Mouse (Mus musculus) liver, embryonic 15.5 days (tissue): ENCODE data around the gene Fubp1. TPM values are rescaled to one million over a fixed set of nuclear protein-coding genes. Genes with fewer than 3 reads are reported as not detected.

Source experiments
- ATAC-seq: fragments of 200-750 bp; cut with Nextera tagmentation; 2 replicates; pipeline ENCODE4 v1.8.0; 2017; ENCODE audit warnings: moderate number of reproducible peaks, mild to moderate bottlenecking, moderate library complexity; ENCODE audit not compliant: insufficient read depth
- H3K27ac ChIP-seq: fragments of 300-500 bp; sonication (generic); replicated peaks from 2 replicates; pipeline ENCODE4 v1.5.1; 2015; ENCODE audit warnings: mild to moderate bottlenecking, inconsistent platforms
- H3K27me3 ChIP-seq: fragments of 300-500 bp; sonication (generic); 2 replicates; pipeline ENCODE4 v1.6.1; 2015; ENCODE audit warnings: mild to moderate bottlenecking, inconsistent platforms
- H3K36me3 ChIP-seq: fragments of 300-500 bp; sonication (generic); replicated peaks from 2 replicates; pipeline ENCODE4 v1.6.1; 2015; ENCODE audit warnings: moderate library complexity, mild to moderate bottlenecking, inconsistent platforms
- H3K4me1 ChIP-seq: fragments of 300-500 bp; sonication (generic); replicated peaks from 2 replicates; pipeline ENCODE4 v1.6.1; 2015; ENCODE audit warnings: inconsistent platforms
- H3K4me2 ChIP-seq: fragments of 300-500 bp; sonication (generic); 2 replicates; pipeline ENCODE4 v1.6.1; 2015; ENCODE audit warnings: moderate library complexity, mild to moderate bottlenecking, inconsistent platforms
- H3K4me3 ChIP-seq: fragments of 300-500 bp; sonication (generic); replicated peaks from 2 replicates; pipeline ENCODE4 v1.5.1; 2015; ENCODE audit warnings: mild to moderate bottlenecking, inconsistent platforms
- H3K9ac ChIP-seq: fragments of 300-500 bp; sonication (generic); 2 replicates; pipeline ENCODE4 v1.6.1; 2015; ENCODE audit warnings: moderate library complexity, mild to moderate bottlenecking, inconsistent platforms
- H3K9me3 ChIP-seq: fragments of 300-500 bp; sonication (generic); replicated peaks from 2 replicates; pipeline ENCODE4 v1.6.1; 2016; ENCODE audit warnings: inconsistent platforms
- WGBS: fragments of 180-500 bp; shearing (Covaris S2); methylation state at CpG from one replicate; pipeline ENCODE4 v1.1.7; 2015; ENCODE audit warnings: mixed read lengths; ENCODE audit not compliant: insufficient replicate concordance; 5-methylcytosine and 5-hydroxymethylcytosine counted together
- polyA plus RNA-seq: library from polyadenylated mRNA; unstranded; fragments of >200 nt; fragmentation: Nextera tagmentation; extraction: Ambion mirVana; gene quantifications from 2 replicates; pipeline ENCODE4 v1.2.1, GENCODE M21; 2015

Gene Fubp1
- polyA plus RNA-seq, 1 experiment from 2014 or later: 57.1 TPM

GRCm38 (mm10) chr3:152208096-152208885 lies 1.9 kb upstream of the Fubp1 start:
- 82% methylated on average over 7 of the region's 7 CpGs for WGBS
- H3K4me2 ChIP-seq: peak overlapping the region; percentile 78
- no peak overlapping the region for H3K27ac ChIP-seq
- H3K27me3 ChIP-seq: no peaks in the 10 kb centered on the region
- H3K9ac ChIP-seq: no peak overlapping the region
- peaks cover 46% of the 10 kb centered on the region for H3K4me1 ChIP-seq
- no peak for ATAC-seq
- 0 out of 2 replicates have a peak overlapping the region, but pooled peaks have one; percentile 7 for H3K4me3 ChIP-seq
- H3K36me3 ChIP-seq: peaks cover 18% of the 10 kb centered on the region; the same call in 1 of the 2 replicates
- H3K9me3 ChIP-seq: no peaks in the 10 kb centered on the region

- Histone ChIP-seq H3K4me3 (peak overlapping the region; percentile 97), H3K36me3 (peaks cover 18% of the 10 kb centered on the region; the same call in 1 of the 2 replicates), H3K9ac (peak overlapping the region; percentile 98), H3K4me1 (peaks cover 38% of the 10 kb centered on the region), H3K27me3 (no peaks in the 10 kb centered on the region), H3K27ac (peak overlapping the region; percentile 97), H3K4me2 (peak overlapping the region; percentile 78), H3K9me3 (no peaks in the 10 kb centered on the region)
- 3% methylated on average over 25 of the region's 25 CpGs for WGBS
- ATAC-seq: peak; percentile 12
Observed at GRCm38 (mm10) chr3:152209177-152209966, 850 bp upstream of the Fubp1 start.

- H3K27me3 ChIP-seq: no peaks in the 10 kb centered on the region
- under 1% methylated on average over 67 of the region's 68 CpGs for WGBS
- peak overlapping the region; percentile 98 for H3K9ac ChIP-seq
- ATAC-seq: peak; percentile 49
- peak overlapping the region; percentile 81 for H3K4me2 ChIP-seq
- H3K4me3 ChIP-seq: peak overlapping the region; percentile 97
- H3K9me3 ChIP-seq: no peaks in the 10 kb centered on the region
- H3K36me3 ChIP-seq: peaks cover 29% of the 10 kb centered on the region
- peaks cover 38% of the 10 kb centered on the region for H3K4me1 ChIP-seq
- peak overlapping the region; percentile 97 for H3K27ac ChIP-seq
Observed at GRCm38 (mm10) chr3:152210728-152211391, 638 bp downstream of the Fubp1 start.

- under 1% methylated on average over 7 of the region's 7 CpGs for WGBS
- peak overlapping the region; percentile 98 for H3K9ac ChIP-seq
- H3K4me2 ChIP-seq: peak overlapping the region; percentile 81
- H3K4me1 ChIP-seq: peaks cover 38% of the 10 kb centered on the region
- H3K4me3 ChIP-seq: peak overlapping the region; percentile 97
- no peak for ATAC-seq
- H3K27me3 ChIP-seq: no peaks in the 10 kb centered on the region
- peak overlapping the region; percentile 97 for H3K27ac ChIP-seq
- peaks cover 37% of the 10 kb centered on the region for H3K36me3 ChIP-seq
- no peaks in the 10 kb centered on the region for H3K9me3 ChIP-seq
Observed at GRCm38 (mm10) chr3:152211731-152212279, 1.6 kb downstream of the Fubp1 start.

- H3K9me3 ChIP-seq: no peaks in the 10 kb centered on the region
- H3K4me3 ChIP-seq: no peak overlapping the region
- no peak for ATAC-seq
- peaks cover 27% of the 10 kb centered on the region for H3K4me1 ChIP-seq
- H3K36me3 ChIP-seq: peaks cover 44% of the 10 kb centered on the region
- H3K4me2 ChIP-seq: peak overlapping the region; percentile 81
- H3K27me3 ChIP-seq: no peaks in the 10 kb centered on the region
- 30% methylated on average over 3 of the region's 3 CpGs for WGBS
- no peak overlapping the region for H3K9ac ChIP-seq
- no peak overlapping the region for H3K27ac ChIP-seq
Observed at GRCm38 (mm10) chr3:152213416-152213815, 3.2 kb downstream of the Fubp1 start.

GRCm38 (mm10) chr3:152224918-152225317 lies 14.7 kb downstream of the Fubp1 start:
- no peak overlapping the region for H3K4me2 ChIP-seq
- H3K9ac ChIP-seq: no peak overlapping the region
- H3K4me3 ChIP-seq: no peak overlapping the region
- H3K27ac ChIP-seq: no peak overlapping the region
- H3K27me3 ChIP-seq: no peaks in the 10 kb centered on the region
- H3K4me1 ChIP-seq: peaks cover 2% of the 10 kb centered on the region; the same call in 1 of the 2 replicates
- ATAC-seq: no peak
- no peaks in the 10 kb centered on the region for H3K9me3 ChIP-seq
- H3K36me3 ChIP-seq: peaks cover 91% of the 10 kb centered on the region

GRCm38 (mm10) chr3:152225906-152226305 lies 15.7 kb downstream of the Fubp1 start:
- no peak for ATAC-seq
- Histone ChIP-seq H3K4me2 (no peak overlapping the region), H3K9ac (no peak overlapping the region), H3K27me3 (no peaks in the 10 kb centered on the region), H3K9me3 (no peaks in the 10 kb centered on the region), H3K27ac (no peak overlapping the region), H3K4me1 (peaks cover 7% of the 10 kb centered on the region; the same call in 1 of the 2 replicates), H3K36me3 (peaks cover 90% of the 10 kb centered on the region), H3K4me3 (no peak overlapping the region)
- 89% methylated on average over 7 of the region's 7 CpGs for WGBS

GRCm38 (mm10) chr3:152228843-152229242 lies 18.6 kb downstream of the Fubp1 start:
- Histone ChIP-seq H3K4me3 (no peak overlapping the region), H3K27ac (no peak overlapping the region), H3K9me3 (no peaks in the 10 kb centered on the region), H3K27me3 (no peaks in the 10 kb centered on the region), H3K4me2 (no peak overlapping the region), H3K9ac (no peak overlapping the region), H3K36me3 (peaks cover 86% of the 10 kb centered on the region), H3K4me1 (peaks cover 15% of the 10 kb centered on the region; the same call in 1 of the 2 replicates)
- WGBS: 56% methylated on average over 7 of the region's 7 CpGs
- ATAC-seq: no peak

GRCm38 (mm10) chr3:152229271-152229670 lies 19.0 kb downstream of the Fubp1 start:
- ATAC-seq: no peak
- Histone ChIP-seq H3K4me1 (peaks cover 15% of the 10 kb centered on the region; the same call in 1 of the 2 replicates), H3K27me3 (no peaks in the 10 kb centered on the region), H3K9me3 (no peaks in the 10 kb centered on the region), H3K4me3 (no peak overlapping the region), H3K36me3 (peaks cover 86% of the 10 kb centered on the region), H3K9ac (no peak overlapping the region), H3K27ac (no peak overlapping the region), H3K4me2 (no peak overlapping the region)
- WGBS: 87% methylated on average over 5 of the region's 5 CpGs

GRCm38 (mm10) chr3:152231333-152232100 lies 21.3 kb downstream of the Fubp1 start:
- H3K4me3 ChIP-seq: no peak overlapping the region
- 55% methylated on average over 6 of the region's 6 CpGs for WGBS
- H3K27ac ChIP-seq: no peak overlapping the region; the same call in 1 of the 2 replicates
- no peaks in the 10 kb centered on the region for H3K9me3 ChIP-seq
- peak; percentile 76 for ATAC-seq
- no peak overlapping the region for H3K9ac ChIP-seq
- H3K4me1 ChIP-seq: peaks cover 15% of the 10 kb centered on the region; the same call in 1 of the 2 replicates
- peaks cover 78% of the 10 kb centered on the region for H3K36me3 ChIP-seq
- no peaks in the 10 kb centered on the region for H3K27me3 ChIP-seq
- H3K4me2 ChIP-seq: no peak overlapping the region
